Mouse (Mus musculus) kidney, postnatal 0 days (tissue): ENCODE results near the gene Ldhal6b. TPM values are rescaled to one million over a fixed set of nuclear protein-coding genes. Genes with fewer than 3 reads are reported as not detected.

Source experiments
- ATAC-seq: fragments of 200-750 bp; cut with Nextera tagmentation; replicated peaks from 2 replicates; pipeline ENCODE4 v1.8.0; 2017; ENCODE audit warnings: low read depth, moderate number of reproducible peaks, moderate TSS enrichment, moderate library complexity; ENCODE audit not compliant: low FRiP score
- DNase-seq: peaks from one replicate; pipeline ENCODE4 v3.0.0-alpha.2; 2016; ENCODE audit warnings: low spot score
- H3K27ac ChIP-seq: fragments of 300-500 bp; sonication (generic); 2 replicates; pipeline ENCODE4 v1.5.1; 2014; ENCODE audit warnings: mild to moderate bottlenecking
- H3K27me3 ChIP-seq: fragments of 300-500 bp; sonication (generic); 2 replicates; pipeline ENCODE4 v1.6.1; 2014; ENCODE audit warnings: low read length, mixed read lengths; ENCODE audit not compliant: insufficient read depth
- H3K36me3 ChIP-seq: fragments of 300-500 bp; sonication (generic); 2 replicates; pipeline ENCODE4 v1.6.1; 2014; ENCODE audit warnings: low read length, mixed read lengths; ENCODE audit not compliant: insufficient read depth
- H3K4me1 ChIP-seq: fragments of 300-500 bp; sonication (generic); replicated peaks from 2 replicates; pipeline ENCODE4 v1.6.1; 2014; ENCODE audit warnings: antibody characterized with exemption, low read length, mixed read lengths; ENCODE audit not compliant: insufficient read depth
- H3K4me2 ChIP-seq: fragments of 300-500 bp; sonication (generic); 2 replicates; pipeline ENCODE4 v1.6.1; 2014; ENCODE audit warnings: mild to moderate bottlenecking, low read length, moderate library complexity, mixed read lengths
- H3K4me3 ChIP-seq: fragments of 300-500 bp; sonication (generic); replicated peaks from 2 replicates; pipeline ENCODE4 v1.5.1; 2014; ENCODE audit warnings: low read depth, low read length
- H3K9ac ChIP-seq: fragments of 300-500 bp; sonication (generic); 2 replicates; pipeline ENCODE4 v1.6.1; 2014; ENCODE audit warnings: low read depth, low read length
- H3K9me3 ChIP-seq: fragments of 300-500 bp; sonication (generic); replicated peaks from 2 replicates; pipeline ENCODE4 v1.6.1; 2016; ENCODE audit warnings: low read length, inconsistent platforms, mixed read lengths
- CTCF ChIP-seq: IDR thresholded peaks from 2 replicates; pipeline ENCODE4 v1.5.1; 2016; ENCODE audit warnings: antibody characterized with exemption, low read depth, mild to moderate bottlenecking, moderate library complexity
- WGBS: fragments of 180-500 bp; shearing (Covaris S2); extraction: QIAGEN DNeasy Blood & Tissue Kit; methylation state at CpG from one replicate; pipeline ENCODE4 v1.1.7; 2014; 5-methylcytosine and 5-hydroxymethylcytosine counted together
- polyA plus RNA-seq: library from polyadenylated mRNA; unstranded; fragments of >200 nt; fragmentation: Nextera tagmentation; extraction: Ambion mirVana; gene quantifications from 2 replicates; pipeline ENCODE4 v1.2.1, GENCODE M21; 2015

Gene Ldhal6b
- polyA plus RNA-seq, 1 experiment from 2014 or later, result not detected

GRCm38 (mm10) chr17:5402624-5403023, 15.9 kb downstream of the Ldhal6b start:
- no peaks in the 10 kb centered on the region for H3K36me3 ChIP-seq
- ATAC-seq (peak; percentile 91), DNase-seq (peak; percentile 86)
- 0 out of 2 replicates have a peak, but pooled peaks cover 7% of the 10 kb centered on the region for H3K4me1 ChIP-seq
- 24% methylated on average over 8 of the region's 8 CpGs for WGBS
- H3K9ac ChIP-seq, result no peak overlapping the region
- H3K4me3 ChIP-seq, result no peak overlapping the region
- no peaks in the 10 kb centered on the region for H3K27me3 ChIP-seq
- H3K27ac ChIP-seq, result no peak overlapping the region
- H3K4me2 ChIP-seq, result peak overlapping the region; percentile 23; the same call in 1 of the 2 replicates
- TF ChIP-seq CTCF, result peak; percentile 95
- H3K9me3 ChIP-seq, result no peaks in the 10 kb centered on the region

- 11% methylated on average over 9 of the region's 9 CpGs for WGBS
Observed at GRCm38 (mm10) chr17:5402069-5402468, 16.5 kb downstream of the Ldhal6b start.

GRCm38 (mm10) chr17:5401288-5401687, 17.3 kb downstream of the Ldhal6b start:
- DNase-seq, result no peak

More at GRCm38 (mm10) chr17:5402069-5402468, 16.5 kb downstream of the Ldhal6b start:
- Histone ChIP-seq H3K4me3 (no peak overlapping the region), H3K4me2 (peak overlapping the region; percentile 23), H3K9ac (no peak overlapping the region), H3K4me1 (0 out of 2 replicates have a peak, but pooled peaks cover 7% of the 10 kb centered on the region), H3K27me3 (no peaks in the 10 kb centered on the region), H3K9me3 (no peaks in the 10 kb centered on the region), H3K36me3 (no peaks in the 10 kb centered on the region), H3K27ac (no peak overlapping the region)
- DNase-seq, result peak; percentile 84
- TF ChIP-seq CTCF, result peak; percentile 84
- ATAC-seq, result peak; percentile 24; the same call in 1 of the 2 replicates

GRCm38 (mm10) chr17:5400435-5401090, 18.0 kb downstream of the Ldhal6b start:
- Histone ChIP-seq H3K9ac (no peak overlapping the region), H3K27ac (no peak overlapping the region), H3K4me2 (no peak overlapping the region), H3K9me3 (no peaks in the 10 kb centered on the region), H3K4me1 (0 out of 2 replicates have a peak, but pooled peaks cover 7% of the 10 kb centered on the region), H3K36me3 (no peaks in the 10 kb centered on the region), H3K4me3 (no peak overlapping the region), H3K27me3 (no peaks in the 10 kb centered on the region)
- TF ChIP-seq CTCF, result no peak
- ATAC-seq (no peak), DNase-seq (no peak)
- 56% methylated on average over 14 of the region's 14 CpGs for WGBS

More at GRCm38 (mm10) chr17:5401288-5401687, 17.3 kb downstream of the Ldhal6b start:
- no peaks in the 10 kb centered on the region for H3K36me3 ChIP-seq
- H3K4me3 ChIP-seq, result no peak overlapping the region
- no peaks in the 10 kb centered on the region for H3K9me3 ChIP-seq
- H3K27ac ChIP-seq, result no peak overlapping the region
- H3K27me3 ChIP-seq, result no peaks in the 10 kb centered on the region
- 87% methylated on average over 10 of the region's 10 CpGs for WGBS
- no peak for ATAC-seq
- H3K4me2 ChIP-seq, result no peak overlapping the region
- TF ChIP-seq CTCF, result no peak
- H3K4me1 ChIP-seq, result 0 out of 2 replicates have a peak, but pooled peaks cover 7% of the 10 kb centered on the region
- H3K9ac ChIP-seq, result no peak overlapping the region

- ATAC-seq (peak; percentile 79), DNase-seq (peak; percentile 91)
- no peak overlapping the region for H3K4me3 ChIP-seq
- no peaks in the 10 kb centered on the region for H3K36me3 ChIP-seq
- TF ChIP-seq CTCF, result peak; percentile 98
- H3K27me3 ChIP-seq, result no peaks in the 10 kb centered on the region
- H3K27ac ChIP-seq, result no peak overlapping the region
- peak overlapping the region; percentile 33 for H3K4me2 ChIP-seq
- no peaks in the 10 kb centered on the region for H3K9me3 ChIP-seq
- 25% methylated on average over 33 of the region's 33 CpGs for WGBS
- 0 out of 2 replicates have a peak, but pooled peaks cover 4% of the 10 kb centered on the region for H3K4me1 ChIP-seq
- H3K9ac ChIP-seq, result no peak overlapping the region
Observed at GRCm38 (mm10) chr17:5397148-5398007, 21.2 kb downstream of the Ldhal6b start.

GRCm38 (mm10) chr17:5396213-5396612, 22.4 kb downstream of the Ldhal6b start:
- no peak for TF ChIP-seq CTCF
- Histone ChIP-seq H3K9ac (no peak overlapping the region), H3K4me3 (no peak overlapping the region), H3K36me3 (no peaks in the 10 kb centered on the region), H3K27me3 (no peaks in the 10 kb centered on the region), H3K4me1 (no peaks in the 10 kb centered on the region), H3K9me3 (no peaks in the 10 kb centered on the region), H3K4me2 (no peak overlapping the region), H3K27ac (no peak overlapping the region)
- WGBS, result 57% methylated on average over 5 of the region's 5 CpGs
- DNase-seq, result no peak
- ATAC-seq, result no peak
